Mouse (Mus musculus) liver, postnatal 0 days (tissue): ENCODE measurements around the gene Mgat4d. TPM values are rescaled to one million over a fixed set of nuclear protein-coding genes. Genes with fewer than 3 reads are reported as not detected.

ENCODE experiments used
- ATAC-seq: fragments of 200-750 bp; cut with Nextera tagmentation; 2 replicates; pipeline ENCODE4 v1.8.0; 2017; ENCODE audit warnings: mild to moderate bottlenecking, moderate library complexity
- DNase-seq: peaks from one replicate; pipeline ENCODE4 v3.0.0-alpha.2; 2016
- H3K27ac ChIP-seq: fragments of 300-500 bp; sonication (generic); 2 replicates; pipeline ENCODE4 v1.5.1; 2014; ENCODE audit warnings: antibody characterized with exemption, moderate library complexity, mild to moderate bottlenecking, low read depth
- H3K27me3 ChIP-seq: fragments of 300-500 bp; sonication (generic); 2 replicates; pipeline ENCODE4 v1.6.1; 2014; ENCODE audit warnings: low read length, control low read depth, mixed read lengths; ENCODE audit not compliant: insufficient read depth
- H3K36me3 ChIP-seq: fragments of 300-500 bp; sonication (generic); replicated peaks from 2 replicates; pipeline ENCODE4 v1.6.1; 2014; ENCODE audit warnings: mild to moderate bottlenecking, control low read depth, low read length, moderate library complexity, mixed read lengths; ENCODE audit not compliant: insufficient read depth
- H3K4me1 ChIP-seq: fragments of 300-500 bp; sonication (generic); 2 replicates; pipeline ENCODE4 v1.6.1; 2014; ENCODE audit warnings: antibody characterized with exemption, mild to moderate bottlenecking, control low read depth; ENCODE audit not compliant: insufficient read depth
- H3K4me2 ChIP-seq: fragments of 300-500 bp; sonication (generic); 2 replicates; pipeline ENCODE4 v1.6.1; 2014; ENCODE audit warnings: low read depth, mild to moderate bottlenecking, low read length, moderate library complexity, mixed read lengths
- H3K4me3 ChIP-seq: fragments of 300-500 bp; sonication (generic); 2 replicates; pipeline ENCODE4 v1.5.1; 2014; ENCODE audit warnings: low read depth, low read length
- H3K9ac ChIP-seq: fragments of 300-500 bp; sonication (generic); replicated peaks from 2 replicates; pipeline ENCODE4 v1.6.1; 2014; ENCODE audit warnings: mild to moderate bottlenecking, moderate library complexity
- H3K9me3 ChIP-seq: fragments of 300-500 bp; sonication (generic); 2 replicates; pipeline ENCODE4 v1.6.1; 2016; ENCODE audit warnings: mild to moderate bottlenecking, control low read depth, low read length, mixed read lengths
- CTCF ChIP-seq: sonication (generic); IDR thresholded peaks from 2 replicates; pipeline ENCODE4 v1.5.1; 2016; ENCODE audit warnings: antibody characterized with exemption, low read depth
- EP300 ChIP-seq: IDR thresholded peaks from 2 replicates; pipeline ENCODE4 v1.6.1; 2016; ENCODE audit warnings: antibody characterized with exemption, low read depth, mild to moderate bottlenecking
- WGBS: fragments of 180-500 bp; shearing (Covaris S2); extraction: QIAGEN DNeasy Blood & Tissue Kit; methylation state at CpG from one replicate; pipeline ENCODE4 v1.1.7; 2014; ENCODE audit not compliant: insufficient replicate concordance; 5-methylcytosine and 5-hydroxymethylcytosine counted together
- polyA plus RNA-seq: library from polyadenylated mRNA; unstranded; fragments of >200 nt; fragmentation: Nextera tagmentation; extraction: Ambion mirVana; gene quantifications from 2 replicates; pipeline ENCODE4 v1.2.1, GENCODE M21; 2015

Mgat4d gene
- polyA plus RNA-seq, 1 experiment from 2014 or later: not detected

- no peaks in the 10 kb centered on the region for H3K36me3 ChIP-seq
- no peak for ATAC-seq
- TF ChIP-seq EP300 (no peak), CTCF (no peak)
- no peak for DNase-seq
- 25% methylated on average over 2 of the region's 2 CpGs for WGBS
- no peaks in the 10 kb centered on the region for H3K27me3 ChIP-seq
- H3K9ac ChIP-seq: no peak overlapping the region
- no peaks in the 10 kb centered on the region for H3K4me1 ChIP-seq
- no peak overlapping the region for H3K4me2 ChIP-seq
- no peaks in the 10 kb centered on the region for H3K9me3 ChIP-seq
- no peak overlapping the region for H3K27ac ChIP-seq
- H3K4me3 ChIP-seq: no peak overlapping the region
Observed at GRCm38 (mm10) chr8:83382850-83383249, 34.6 kb downstream of the Mgat4d start.

- H3K4me1 ChIP-seq: peaks cover 6% of the 10 kb centered on the region; the same call in 1 of the 2 replicates
- DNase-seq (peak; percentile 52), ATAC-seq (no peak)
- no peaks in the 10 kb centered on the region for H3K36me3 ChIP-seq
- H3K27ac ChIP-seq: no peak within 1 kb of the TSS
- peak within 1 kb of the TSS; percentile 54 for H3K4me2 ChIP-seq
- H3K9ac ChIP-seq: no peak within 1 kb of the TSS
- peaks cover 21% of the 10 kb centered on the region for H3K27me3 ChIP-seq
- WGBS: 5% methylated on average over 41 of the region's 41 CpGs
- no peak for TF ChIP-seq EP300
- TF ChIP-seq CTCF: no peak
- no peaks in the 10 kb centered on the region for H3K9me3 ChIP-seq
- peak within 1 kb of the TSS; percentile 33 for H3K4me3 ChIP-seq
Observed at GRCm38 (mm10) chr8:83389316-83390005, 41.2 kb downstream of the Mgat4d start, which contains the start of gene Clgn. Gene Clgn, plus strand, starts transcription at chr8:83389867.

- H3K4me3 ChIP-seq: peak overlapping the region; percentile 33
- H3K4me1 ChIP-seq: peaks cover 6% of the 10 kb centered on the region; the same call in 1 of the 2 replicates
- ATAC-seq (no peak), DNase-seq (no peak)
- H3K9ac ChIP-seq: no peak overlapping the region
- peaks cover 21% of the 10 kb centered on the region for H3K27me3 ChIP-seq
- WGBS: 14% methylated on average over 14 of the region's 14 CpGs
- no peak for TF ChIP-seq CTCF
- no peak overlapping the region for H3K27ac ChIP-seq
- no peaks in the 10 kb centered on the region for H3K36me3 ChIP-seq
- peak overlapping the region; percentile 54 for H3K4me2 ChIP-seq
- H3K9me3 ChIP-seq: no peaks in the 10 kb centered on the region
Observed at GRCm38 (mm10) chr8:83390006-83390701, 41.9 kb downstream of the Mgat4d start.

GRCm38 (mm10) chr8:83392521-83392920 is 44.2 kb downstream of the Mgat4d start:
- Histone ChIP-seq H3K9me3 (no peaks in the 10 kb centered on the region), H3K27ac (no peak overlapping the region), H3K9ac (no peak overlapping the region), H3K4me1 (peaks cover 6% of the 10 kb centered on the region; the same call in 1 of the 2 replicates), H3K4me3 (no peak overlapping the region), H3K4me2 (no peak overlapping the region), H3K36me3 (no peaks in the 10 kb centered on the region), H3K27me3 (peaks cover 21% of the 10 kb centered on the region)
- ATAC-seq: no peak
- no peak for TF ChIP-seq CTCF
- no peak for TF ChIP-seq EP300
- 73% methylated on average over 1 of the region's 1 CpGs for WGBS
- no peak for DNase-seq

- H3K27ac ChIP-seq: no peak overlapping the region
- 79% methylated on average over 5 of the region's 5 CpGs for WGBS
- no peaks in the 10 kb centered on the region for H3K9me3 ChIP-seq
- H3K4me1 ChIP-seq: peaks cover 6% of the 10 kb centered on the region; the same call in 1 of the 2 replicates
- no peak for TF ChIP-seq CTCF
- no peak for TF ChIP-seq EP300
- no peak overlapping the region for H3K4me3 ChIP-seq
- ATAC-seq (no peak), DNase-seq (no peak)
- peaks cover 16% of the 10 kb centered on the region for H3K27me3 ChIP-seq
- H3K36me3 ChIP-seq: no peaks in the 10 kb centered on the region
- H3K4me2 ChIP-seq: no peak overlapping the region
- H3K9ac ChIP-seq: no peak overlapping the region
Observed at GRCm38 (mm10) chr8:83394325-83394724, 46.1 kb downstream of the Mgat4d start.

- Histone ChIP-seq H3K27me3 (no peaks in the 10 kb centered on the region), H3K9me3 (no peaks in the 10 kb centered on the region), H3K4me2 (no peak overlapping the region), H3K9ac (no peak overlapping the region), H3K27ac (no peak overlapping the region), H3K36me3 (no peaks in the 10 kb centered on the region), H3K4me3 (no peak overlapping the region), H3K4me1 (no peaks in the 10 kb centered on the region)
- no peak for TF ChIP-seq EP300
- TF ChIP-seq CTCF: no peak
- WGBS: 55% methylated on average over 6 of the region's 6 CpGs
- no peak for DNase-seq
- ATAC-seq: peak; percentile 78
Observed at GRCm38 (mm10) chr8:83396680-83397079, 48.4 kb downstream of the Mgat4d start.
